Mouse (Mus musculus) gonadal fat pad, adult 2 months (tissue): ENCODE data around the gene Stox2. TPM values are rescaled to one million over a fixed set of nuclear protein-coding genes. Genes with fewer than 3 reads are reported as not detected.
A peak's percentile ranks its signal among the peaks of the same experiment; 100 is the strongest.

Source experiments
- DNase-seq: peaks from one replicate; pipeline ENCODE4 v3.0.0-alpha.2; 2012; ENCODE audit warnings: low read depth
- polyA plus RNA-seq: library from polyadenylated mRNA; depleted of rRNA; stranded (reverse); fragments of >200 nt; gene quantifications from 2 replicates; pipeline ENCODE4 v1.2.3, GENCODE M21; 2012

Gene Stox2
- polyA plus RNA-seq, 1 experiment = 5.1 TPM

DNA sequence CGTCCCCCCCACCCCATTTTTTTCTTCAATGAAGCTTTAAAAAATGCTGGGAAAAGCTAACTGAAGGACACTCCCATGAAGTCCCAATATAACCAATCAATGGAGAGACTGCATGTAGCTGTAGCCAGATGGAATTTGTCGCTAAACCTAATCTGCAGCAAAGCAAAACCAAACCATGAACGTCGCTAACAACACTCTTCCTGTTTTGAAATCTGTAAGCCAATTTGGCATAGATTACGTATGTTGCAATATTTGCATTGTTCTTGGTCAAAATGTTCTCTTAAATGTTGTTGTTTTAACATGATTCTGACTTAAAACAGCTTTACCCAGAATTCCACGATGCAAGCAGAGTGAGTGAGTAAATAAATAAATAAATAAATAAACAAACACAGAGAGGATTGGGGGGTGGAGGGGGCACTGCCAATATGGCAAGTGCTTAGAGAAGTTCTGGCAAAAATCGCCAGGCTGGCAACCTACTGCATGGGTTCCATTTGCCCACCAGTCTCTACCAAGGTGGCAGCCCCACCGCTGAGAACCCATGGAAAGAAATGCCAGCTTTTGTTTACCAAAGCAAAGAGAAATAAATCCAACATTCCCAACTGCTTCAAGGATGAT is 203.0 kb downstream of the Stox2 start:
- DNase-seq = no peak

DNA sequence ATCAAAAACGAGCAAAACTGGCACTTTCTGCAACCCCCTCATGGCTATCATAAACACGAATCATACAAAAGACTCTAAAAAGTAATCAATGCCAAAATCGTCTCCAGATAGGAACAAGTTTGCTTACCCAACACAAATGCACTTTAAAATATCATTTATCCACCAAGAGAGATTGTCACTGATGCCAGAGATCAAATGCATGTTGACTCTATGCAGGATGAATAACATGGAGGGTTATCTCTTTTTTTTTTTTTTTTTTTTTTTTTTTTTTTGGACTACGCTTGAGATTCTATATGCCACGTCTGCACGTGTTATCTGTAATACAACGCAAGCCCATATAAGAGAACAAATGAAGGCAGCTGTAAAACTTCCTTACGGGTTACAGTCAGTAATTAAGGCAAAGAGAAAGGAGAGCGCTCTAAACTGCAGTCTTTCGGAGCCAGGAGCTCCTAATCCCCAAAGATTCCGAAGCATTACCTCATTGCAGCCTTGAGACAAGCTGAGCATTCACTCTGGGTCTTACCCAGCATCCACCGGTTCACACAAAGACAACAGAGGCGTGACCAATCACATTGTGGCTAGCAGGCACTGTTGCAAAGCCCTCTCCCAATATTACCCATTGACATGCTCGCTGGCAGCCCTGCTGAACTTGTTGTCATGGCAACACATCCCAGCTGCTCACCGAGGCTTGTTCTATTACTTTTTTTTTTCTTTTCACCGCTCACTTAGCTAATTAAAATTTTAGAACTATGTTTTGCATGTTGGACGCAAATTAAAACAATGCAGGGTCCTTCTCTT is 203.8 kb downstream of the Stox2 start:
- DNase-seq = peak; percentile 75

GRCm38 (mm10) chr8:47241421-47242078 is 204.6 kb downstream of the Stox2 start:
- no peak for DNase-seq

GRCm38 (mm10) chr8:47240871-47241270 is 205.3 kb downstream of the Stox2 start:
- no peak for DNase-seq

DNA sequence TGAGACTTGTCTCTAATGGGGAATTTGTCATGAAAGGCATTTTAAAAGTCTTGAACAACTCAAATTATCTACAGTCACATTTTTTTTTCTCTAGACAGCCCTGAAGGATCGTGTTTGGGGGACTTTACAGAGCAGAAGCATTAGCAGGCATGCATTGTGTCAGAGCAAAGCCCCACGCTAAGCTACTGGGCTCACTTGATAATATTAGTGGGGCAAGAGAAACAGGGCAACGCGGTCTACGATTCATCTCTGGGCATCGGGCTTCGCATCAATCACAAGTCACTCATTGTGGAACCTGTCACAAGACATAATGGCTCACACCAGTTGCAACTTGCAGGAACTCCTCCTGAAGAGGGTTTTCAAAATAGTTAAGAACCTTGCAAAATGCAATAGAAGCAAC is 205.9 kb downstream of the Stox2 start:
- DNase-seq = no peak

GRCm38 (mm10) chr8:47232081-47232480 is 214.1 kb downstream of the Stox2 start:
- no peak for DNase-seq

DNA sequence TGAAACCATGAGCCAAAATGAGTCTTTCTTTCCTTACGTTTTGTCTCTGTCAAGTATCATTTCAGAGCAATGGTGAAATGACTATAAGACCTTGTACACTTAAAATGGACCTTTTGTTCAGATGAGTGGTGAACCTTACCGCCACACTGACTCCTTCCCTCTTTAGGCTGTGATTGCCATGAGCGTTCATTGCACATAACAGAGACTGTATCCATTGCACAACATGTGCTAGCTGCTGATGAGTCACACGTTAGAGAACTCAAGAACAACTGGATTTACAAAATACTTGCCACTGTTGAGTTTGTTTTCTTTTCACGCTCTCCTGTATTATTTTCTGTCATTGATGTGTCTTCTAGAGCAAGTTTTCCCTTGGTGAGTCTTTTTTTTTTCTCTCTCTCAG is 216.1 kb downstream of the Stox2 start:
- no peak for DNase-seq

DNA sequence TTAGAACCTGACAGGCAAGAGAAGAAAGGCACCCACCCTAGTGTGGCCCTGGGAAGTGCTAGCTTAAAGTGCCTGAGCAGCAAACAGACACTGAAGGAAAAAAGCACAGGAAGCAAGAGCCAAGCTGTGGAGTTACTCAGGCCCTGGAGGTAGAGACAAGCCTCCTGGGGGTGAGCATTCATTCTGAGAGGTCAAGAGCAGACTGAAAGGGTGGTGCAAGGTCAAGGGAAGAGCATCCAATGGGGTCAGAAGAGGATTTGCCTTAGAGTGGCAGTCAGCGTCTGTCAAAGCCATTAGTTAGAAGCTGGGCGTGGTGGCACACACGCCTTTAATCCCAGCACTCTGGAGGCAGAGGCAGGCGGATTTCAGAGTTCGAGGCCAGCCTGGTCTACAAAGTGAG is 224.3 kb downstream of the Stox2 start:
- no peak for DNase-seq

DNA sequence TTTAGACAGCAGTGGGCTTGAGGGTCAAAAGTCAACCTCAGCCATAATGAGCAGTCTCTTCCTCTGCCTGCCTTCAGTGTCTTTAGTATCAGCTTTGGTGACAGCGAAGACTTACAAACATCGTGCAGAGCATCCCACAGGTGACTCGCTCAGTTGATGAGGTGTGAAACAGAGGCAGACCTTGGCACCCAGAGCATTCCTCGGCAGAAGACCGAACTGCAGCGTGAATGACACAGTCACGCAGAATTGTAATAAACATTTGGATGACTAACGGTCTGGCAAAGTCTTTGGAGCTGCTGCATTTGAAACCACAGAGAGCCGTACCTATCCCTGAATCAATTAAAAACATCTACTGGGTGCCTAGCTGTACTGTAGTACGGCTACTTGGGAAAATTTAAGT is 225.0 kb downstream of the Stox2 start:
- no peak for DNase-seq

- DNase-seq = no peak
Observed at GRCm38 (mm10) chr8:47220390-47220789, 225.8 kb downstream of the Stox2 start.

GRCm38 (mm10) chr8:47218536-47218935 is 227.6 kb downstream of the Stox2 start:
- peak; percentile 76 for DNase-seq

DNA sequence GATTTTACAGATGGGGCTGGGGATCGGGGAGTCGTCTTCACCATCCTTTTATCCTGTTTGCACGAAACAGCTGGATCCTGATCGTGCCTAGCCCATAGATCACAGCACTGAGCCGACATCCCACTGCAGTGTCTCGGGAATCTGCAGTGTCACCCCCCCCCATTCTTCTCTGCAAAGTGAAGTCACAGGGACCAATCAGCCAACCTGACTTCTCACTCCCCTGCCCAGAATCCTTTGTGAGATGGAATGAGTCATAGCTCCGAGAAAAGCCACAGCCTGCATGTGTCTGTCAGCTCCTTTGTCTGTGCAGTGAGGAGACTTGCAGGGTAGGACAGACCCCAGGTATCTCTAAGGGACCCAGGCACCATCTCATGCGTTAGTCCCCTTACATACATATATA is 228.1 kb downstream of the Stox2 start:
- DNase-seq = no peak

- DNase-seq = no peak
Observed at GRCm38 (mm10) chr8:47212124-47212523, 234.0 kb downstream of the Stox2 start.

DNA sequence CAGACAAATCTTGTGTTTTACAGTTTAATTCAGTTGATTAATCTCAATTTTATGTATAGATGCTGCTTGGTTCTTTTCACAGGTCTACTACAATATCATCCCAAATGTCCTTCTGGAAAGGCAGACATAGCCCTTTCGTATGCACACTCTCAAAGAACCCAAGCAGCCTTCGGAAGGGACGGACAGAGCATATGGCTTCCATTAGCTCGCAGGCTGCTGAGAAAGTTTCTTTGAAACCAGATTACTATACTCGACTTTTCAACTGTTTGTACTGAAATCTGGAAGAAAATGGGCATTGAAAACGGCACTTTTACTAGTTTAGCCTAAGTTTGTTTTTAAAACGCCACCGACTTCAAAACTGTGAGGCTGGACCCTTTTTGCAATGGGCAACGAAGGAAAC is 234.9 kb downstream of the Stox2 start:
- DNase-seq = no peak

GRCm38 (mm10) chr8:47208246-47208645 is 237.9 kb downstream of the Stox2 start:
- DNase-seq = no peak

DNA sequence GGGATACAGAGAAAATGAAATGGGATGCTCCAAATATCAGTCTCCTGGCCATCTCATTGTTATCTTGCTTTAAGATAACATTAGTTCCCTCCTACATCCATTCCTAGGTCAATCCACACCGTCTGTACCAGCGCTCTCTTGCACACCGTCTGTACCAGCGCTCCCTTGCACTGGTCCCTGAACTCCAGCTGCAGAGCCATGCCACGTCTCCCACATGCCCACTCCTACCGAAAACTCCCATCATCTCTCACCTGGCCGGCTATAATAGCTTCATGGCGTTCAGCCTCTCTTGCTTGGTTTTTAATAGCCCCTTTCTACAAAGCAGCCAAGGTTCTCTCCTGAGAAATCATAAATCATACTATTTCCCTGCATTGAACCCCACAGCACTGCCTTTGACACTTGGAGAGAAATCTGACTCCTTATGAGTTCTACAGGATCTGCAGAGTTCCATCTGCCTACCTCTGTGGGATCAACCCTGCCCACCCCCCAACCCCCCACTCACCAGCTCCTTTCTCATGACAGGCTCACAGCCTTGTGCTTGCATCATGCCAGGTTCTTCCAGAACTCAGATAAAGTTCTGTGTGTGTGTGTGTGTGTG is 239.4 kb downstream of the Stox2 start:
- no peak for DNase-seq

DNA sequence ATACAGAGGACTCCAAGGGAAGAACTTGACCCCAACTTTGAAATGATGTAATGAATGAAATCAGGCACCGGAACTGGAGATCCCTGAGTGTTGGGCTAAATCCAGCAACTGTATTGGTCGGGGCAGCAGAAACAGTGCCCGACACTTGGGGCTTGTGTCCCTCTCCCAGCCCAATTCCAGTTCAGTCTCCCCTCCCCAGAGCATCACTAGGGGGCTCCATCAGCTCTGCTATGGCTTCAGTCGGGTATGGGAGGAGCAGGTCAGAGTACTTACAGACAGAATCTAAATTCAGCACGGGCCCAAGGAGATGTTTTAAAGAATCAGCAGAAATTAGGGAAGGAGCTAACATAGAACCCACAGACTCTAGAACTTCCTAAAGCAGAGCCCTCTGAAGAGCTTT is 240.7 kb downstream of the Stox2 start:
- DNase-seq = no peak

GRCm38 (mm10) chr8:47196391-47196790 is 249.8 kb downstream of the Stox2 start:
- DNase-seq = no peak

GRCm38 (mm10) chr8:47193321-47193996 is 252.7 kb downstream of the Stox2 start:
- no peak for DNase-seq

- DNase-seq = no peak
Observed at GRCm38 (mm10) chr8:47191444-47192365, 254.5 kb downstream of the Stox2 start.

DNA sequence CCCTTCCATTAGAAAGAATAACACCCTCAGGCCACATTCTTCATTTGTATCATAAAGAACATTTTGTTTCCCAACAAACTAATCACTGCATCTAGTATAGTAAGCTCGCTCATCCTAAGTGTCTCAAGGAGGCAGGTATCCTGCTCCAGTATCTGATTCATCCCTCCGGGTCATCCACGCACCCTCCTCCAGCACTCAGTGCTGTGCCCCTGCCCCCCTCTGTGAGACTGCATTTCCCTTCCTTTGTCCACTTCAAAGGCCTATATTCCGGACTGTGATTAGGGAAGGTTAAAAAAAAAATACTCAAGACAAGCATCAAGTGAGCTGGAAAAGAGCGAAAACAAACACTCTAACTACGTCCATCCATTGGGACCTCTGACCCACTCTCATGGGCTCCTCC is 260.8 kb downstream of the Stox2 start:
- no peak for DNase-seq
